Mouse (Mus musculus) kidney, embryonic 14.5 days (tissue): Measurements from ENCODE around the gene Mroh3. TPM values are rescaled to one million over a fixed set of nuclear protein-coding genes. Genes with fewer than 3 reads are reported as not detected.

ENCODE experiments used
- ATAC-seq: fragments of 200-750 bp; cut with Nextera tagmentation; 2 replicates; pipeline ENCODE4 v1.8.0; 2017; ENCODE audit warnings: moderate number of reproducible peaks, mild to moderate bottlenecking, moderate TSS enrichment, moderate library complexity; ENCODE audit not compliant: low FRiP score, low TSS enrichment
- H3K27ac ChIP-seq: fragments of 300-500 bp; sonication (generic); 2 replicates; pipeline ENCODE4 v1.5.1; 2014; ENCODE audit warnings: low read depth, mild to moderate bottlenecking, low read length, moderate library complexity, mixed read lengths
- H3K27me3 ChIP-seq: fragments of 300-500 bp; sonication (generic); 2 replicates; pipeline ENCODE4 v1.6.1; 2014; ENCODE audit warnings: mild to moderate bottlenecking, low read length; ENCODE audit not compliant: control insufficient read depth, insufficient read depth
- H3K36me3 ChIP-seq: fragments of 300-500 bp; sonication (generic); 2 replicates; pipeline ENCODE4 v1.6.1; 2014; ENCODE audit warnings: low read length, mixed read lengths; ENCODE audit not compliant: control insufficient read depth, insufficient read depth
- H3K4me1 ChIP-seq: fragments of 300-500 bp; sonication (generic); 2 replicates; pipeline ENCODE4 v1.6.1; 2014; ENCODE audit warnings: low read length, mixed read lengths; ENCODE audit not compliant: control insufficient read depth, insufficient read depth
- H3K4me2 ChIP-seq: fragments of 300-500 bp; sonication (generic); replicated peaks from 2 replicates; pipeline ENCODE4 v1.6.1; 2014; ENCODE audit warnings: low read depth, mild to moderate bottlenecking, low read length
- H3K4me3 ChIP-seq: fragments of 300-500 bp; sonication (generic); 2 replicates; pipeline ENCODE4 v1.5.1; 2014; ENCODE audit warnings: mild to moderate bottlenecking, low read length
- H3K9ac ChIP-seq: fragments of 300-500 bp; sonication (generic); 2 replicates; pipeline ENCODE4 v1.6.1; 2014; ENCODE audit warnings: low read depth, mild to moderate bottlenecking, low read length, moderate library complexity
- H3K9me3 ChIP-seq: fragments of 300-500 bp; sonication (generic); 2 replicates; pipeline ENCODE4 v1.6.1; 2016; ENCODE audit warnings: low read length; ENCODE audit not compliant: control insufficient read depth
- WGBS: fragments of 180-500 bp; shearing (Covaris S2); extraction: QIAGEN DNeasy Blood & Tissue Kit; methylation state at CpG from one replicate; pipeline ENCODE4 v1.1.7; 2014; 5-methylcytosine and 5-hydroxymethylcytosine counted together
- polyA plus RNA-seq: library from polyadenylated mRNA; unstranded; fragments of >200 nt; fragmentation: Nextera tagmentation; extraction: Ambion mirVana; gene quantifications from 2 replicates; pipeline ENCODE4 v1.2.1, GENCODE M21; 2014

The Mroh3 gene
- polyA plus RNA-seq, result 0.21 and 0.43 TPM in 2 replicates

DNA sequence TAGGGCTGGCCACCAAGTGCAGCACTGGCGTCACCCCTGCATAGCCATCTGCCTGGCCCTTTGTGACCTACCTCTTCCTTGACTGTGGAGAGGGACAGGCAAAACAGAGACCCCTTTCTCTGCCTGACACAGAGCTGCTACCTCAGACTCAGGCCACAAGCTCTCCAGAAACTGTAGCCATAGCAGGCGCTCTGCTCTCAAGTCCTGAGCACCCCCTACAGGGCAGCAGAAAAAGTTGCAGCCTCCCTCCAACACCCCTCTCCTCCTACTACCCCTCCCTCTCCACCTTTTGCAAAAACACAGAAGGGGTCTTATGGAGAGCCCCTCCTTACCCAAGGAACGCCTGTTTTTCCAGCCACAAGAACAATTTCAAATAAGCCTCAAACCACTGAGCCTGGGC lies at the start of gene Mroh3:
Mroh3 (minus strand) TSS at position 26 of the 400 bp plus-strand sequence.
- ATAC-seq, result peak; percentile 43; the same call in 1 of the 2 replicates
- Histone ChIP-seq H3K4me3 (no peak within 1 kb of the TSS), H3K27me3 (no peaks in the 10 kb centered on the region), H3K9ac (no peak within 1 kb of the TSS), H3K27ac (no peak within 1 kb of the TSS), H3K36me3 (peaks cover 30% of the 10 kb centered on the region), H3K4me1 (no peaks in the 10 kb centered on the region), H3K4me2 (no peak within 1 kb of the TSS), H3K9me3 (no peaks in the 10 kb centered on the region)
- 52% methylated on average over 3 of the region's 3 CpGs for WGBS

DNA sequence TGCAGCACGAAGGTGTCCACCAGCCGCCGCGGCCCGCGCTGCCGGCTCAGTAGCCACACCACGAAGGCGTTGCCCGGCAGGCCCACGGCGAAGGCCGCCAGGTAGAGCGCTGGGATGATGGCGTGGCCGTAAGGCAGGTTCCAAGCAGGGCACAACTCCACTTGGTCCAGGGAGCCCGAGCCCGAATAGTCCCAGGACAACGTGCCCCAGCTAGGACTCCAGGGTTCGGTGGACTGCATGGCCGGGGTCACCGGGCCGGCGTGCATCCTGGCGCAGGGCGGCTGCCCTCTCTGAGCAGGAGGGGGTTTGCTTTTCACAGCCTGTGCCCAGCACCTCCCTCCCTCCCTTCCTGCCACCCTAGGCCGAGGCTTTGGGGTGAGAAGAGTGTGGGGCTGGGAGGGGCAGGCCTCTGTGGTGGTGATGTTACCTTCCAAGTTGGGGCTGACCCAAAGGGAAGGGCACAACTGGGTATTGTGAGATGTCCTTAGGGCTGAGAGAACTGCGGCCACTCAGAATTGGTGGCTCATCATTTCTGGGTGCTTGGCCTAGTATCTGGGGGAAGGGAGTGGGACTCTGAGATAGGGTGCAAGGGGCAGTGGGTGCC lies 48.1 kb upstream of the Mroh3 start, which contains the start of gene Gpr25:
Gpr25 (minus strand) TSS at position 239 of the 604 bp plus-strand sequence.
- Histone ChIP-seq H3K4me1 (peaks cover 13% of the 10 kb centered on the region), H3K36me3 (no peaks in the 10 kb centered on the region), H3K9me3 (no peaks in the 10 kb centered on the region), H3K27me3 (peaks cover 58% of the 10 kb centered on the region), H3K4me2 (peak within 1 kb of the TSS; percentile 99), H3K9ac (peak within 1 kb of the TSS; percentile 48; the same call in 1 of the 2 replicates), H3K4me3 (peak within 1 kb of the TSS; percentile 54), H3K27ac (no peak within 1 kb of the TSS)
- ATAC-seq, result peak; percentile 51
- WGBS, result 5% methylated on average over 27 of the region's 28 CpGs

- ATAC-seq, result peak; percentile 79
- peak overlapping the region; percentile 48; the same call in 1 of the 2 replicates for H3K9ac ChIP-seq
- under 1% methylated on average over 73 of the region's 95 CpGs for WGBS
These were observed 47.4 kb upstream of the Mroh3 start for GRCm38 (mm10) chr1:136259893-136260634.

DNA sequence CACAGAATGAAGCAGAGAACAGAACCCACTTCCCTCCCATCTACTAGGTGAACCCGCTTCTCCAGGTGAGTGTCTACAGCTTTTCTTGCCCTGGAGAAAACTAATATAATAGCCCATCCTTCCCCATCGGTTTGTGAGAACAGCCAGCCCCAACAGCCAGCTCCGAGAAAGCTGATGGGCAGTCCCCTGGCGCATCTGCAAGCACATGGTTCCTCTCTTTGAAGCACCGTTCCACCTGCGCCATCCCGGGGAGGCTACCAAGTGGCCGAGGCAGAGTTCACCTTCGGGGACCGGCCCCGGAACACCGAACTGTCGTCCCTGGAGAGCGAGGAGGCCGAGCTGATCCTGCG lies 46.9 kb upstream of the Mroh3 start:
- ATAC-seq, result no peak
- no peaks in the 10 kb centered on the region for H3K36me3 ChIP-seq
- H3K4me3 ChIP-seq, result peak overlapping the region; percentile 54
- peak overlapping the region; percentile 99 for H3K4me2 ChIP-seq
- peaks cover 13% of the 10 kb centered on the region for H3K4me1 ChIP-seq
- H3K27ac ChIP-seq, result no peak overlapping the region
- WGBS, result 2% methylated on average over 16 of the region's 16 CpGs
- no peaks in the 10 kb centered on the region for H3K9me3 ChIP-seq
- peaks cover 58% of the 10 kb centered on the region for H3K27me3 ChIP-seq
- H3K9ac ChIP-seq, result peak overlapping the region; percentile 48; the same call in 1 of the 2 replicates

More at GRCm38 (mm10) chr1:136259893-136260634, 47.4 kb upstream of the Mroh3 start:
- Histone ChIP-seq H3K27ac (no peak overlapping the region), H3K27me3 (peaks cover 58% of the 10 kb centered on the region), H3K4me3 (peak overlapping the region; percentile 54), H3K9me3 (no peaks in the 10 kb centered on the region), H3K4me1 (peaks cover 13% of the 10 kb centered on the region), H3K36me3 (no peaks in the 10 kb centered on the region), H3K4me2 (peak overlapping the region; percentile 99)

GRCm38 (mm10) chr1:136258495-136258894 lies 45.9 kb upstream of the Mroh3 start:
- peaks cover 13% of the 10 kb centered on the region for H3K4me1 ChIP-seq
- H3K9me3 ChIP-seq, result no peaks in the 10 kb centered on the region
- WGBS, result 73% methylated on average over 9 of the region's 9 CpGs
- no peak overlapping the region for H3K4me3 ChIP-seq
- H3K9ac ChIP-seq, result no peak overlapping the region
- H3K36me3 ChIP-seq, result no peaks in the 10 kb centered on the region
- no peak overlapping the region for H3K27ac ChIP-seq
- peaks cover 58% of the 10 kb centered on the region for H3K27me3 ChIP-seq
- no peak for ATAC-seq
- no peak overlapping the region for H3K4me2 ChIP-seq

DNA sequence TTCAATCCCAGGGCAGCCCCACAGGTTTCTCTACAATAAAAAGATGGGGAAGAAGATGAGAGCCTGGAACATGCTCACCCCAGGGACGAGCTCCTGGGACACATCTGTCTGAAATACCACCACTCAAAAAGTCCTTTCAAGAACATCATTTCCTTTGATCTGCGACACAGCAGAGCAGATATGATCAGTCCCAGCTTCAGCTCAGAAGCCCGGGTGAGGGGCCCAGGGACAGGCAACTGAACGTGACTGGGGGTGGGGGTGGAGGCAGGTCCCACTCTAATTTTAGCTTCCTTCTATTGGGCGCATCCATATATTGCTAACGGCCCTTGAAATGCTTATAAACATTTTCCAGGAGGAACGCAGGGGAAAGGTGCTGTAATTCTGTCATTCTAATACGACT lies 43.0 kb upstream of the Mroh3 start:
- 30% methylated on average over 8 of the region's 8 CpGs for WGBS
- Histone ChIP-seq H3K9ac (no peak overlapping the region), H3K27ac (no peak overlapping the region), H3K27me3 (peaks cover 42% of the 10 kb centered on the region), H3K4me1 (peaks cover 11% of the 10 kb centered on the region), H3K4me3 (no peak overlapping the region), H3K9me3 (no peaks in the 10 kb centered on the region), H3K4me2 (no peak overlapping the region), H3K36me3 (no peaks in the 10 kb centered on the region)
- no peak for ATAC-seq

- 33% methylated on average over 6 of the region's 6 CpGs for WGBS
These were observed 42.5 kb upstream of the Mroh3 start for GRCm38 (mm10) chr1:136255174-136255573.

DNA sequence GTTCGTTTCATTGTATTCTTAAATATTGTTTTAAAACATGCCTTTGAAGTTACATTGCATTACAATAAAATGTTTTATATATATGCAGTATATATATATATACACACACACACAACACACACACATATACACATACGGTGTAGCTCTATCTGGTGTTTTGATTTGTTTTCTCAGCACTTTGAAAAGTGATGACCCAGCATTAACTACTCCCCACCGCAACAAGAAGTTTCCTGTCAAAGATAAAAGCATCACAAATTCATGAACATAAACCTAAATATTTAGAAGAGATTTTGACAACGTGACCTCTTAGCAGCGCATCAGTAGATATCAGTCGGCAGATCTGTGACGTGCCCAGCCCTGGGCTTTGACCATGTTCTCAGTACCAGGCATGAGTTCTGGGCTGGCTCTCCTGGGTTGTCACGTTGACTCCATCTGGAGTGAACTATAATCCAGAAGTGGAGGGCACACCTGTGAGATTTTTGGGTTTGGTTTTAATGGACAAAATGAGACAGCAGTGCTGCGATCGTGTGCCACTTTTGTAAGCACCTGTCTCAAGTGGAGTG lies 42.0 kb upstream of the Mroh3 start:
- Histone ChIP-seq H3K9me3 (no peaks in the 10 kb centered on the region), H3K4me1 (peaks cover 2% of the 10 kb centered on the region), H3K27me3 (peaks cover 31% of the 10 kb centered on the region), H3K36me3 (no peaks in the 10 kb centered on the region), H3K4me2 (no peak overlapping the region), H3K27ac (no peak overlapping the region), H3K9ac (no peak overlapping the region), H3K4me3 (no peak overlapping the region)
- WGBS, result 81% methylated on average over 10 of the region's 10 CpGs
- ATAC-seq, result no peak

More at GRCm38 (mm10) chr1:136255174-136255573, 42.5 kb upstream of the Mroh3 start:
- H3K4me1 ChIP-seq, result peaks cover 7% of the 10 kb centered on the region
- H3K36me3 ChIP-seq, result no peaks in the 10 kb centered on the region
- no peak overlapping the region for H3K27ac ChIP-seq
- no peak overlapping the region for H3K4me2 ChIP-seq
- H3K4me3 ChIP-seq, result no peak overlapping the region
- no peak for ATAC-seq
- peaks cover 37% of the 10 kb centered on the region for H3K27me3 ChIP-seq
- H3K9ac ChIP-seq, result no peak overlapping the region
- H3K9me3 ChIP-seq, result no peaks in the 10 kb centered on the region

DNA sequence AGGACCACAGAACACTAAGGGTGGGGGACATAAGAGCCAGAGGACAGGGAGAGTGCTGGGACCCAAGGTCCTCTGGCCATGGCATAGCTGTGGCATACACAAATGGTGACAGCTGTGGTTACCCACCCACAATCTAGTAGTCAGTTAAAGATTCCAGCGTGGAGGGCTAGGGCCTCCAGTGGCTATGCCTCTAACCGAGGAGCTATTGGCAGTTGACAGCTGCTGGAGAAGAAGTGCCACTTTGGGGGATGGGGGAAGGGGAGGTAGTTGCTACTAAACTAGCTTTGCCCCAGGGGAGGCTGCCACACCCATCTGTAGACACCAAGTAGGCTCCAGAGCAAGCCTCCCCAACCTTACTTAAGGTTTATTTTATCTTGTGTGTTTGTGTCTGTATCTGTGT lies 40.8 kb upstream of the Mroh3 start:
- peaks cover 20% of the 10 kb centered on the region for H3K27me3 ChIP-seq
- H3K4me1 ChIP-seq, result no peaks in the 10 kb centered on the region
- no peaks in the 10 kb centered on the region for H3K9me3 ChIP-seq
- H3K9ac ChIP-seq, result no peak overlapping the region
- no peak for ATAC-seq
- H3K4me3 ChIP-seq, result no peak overlapping the region
- no peak overlapping the region for H3K27ac ChIP-seq
- H3K4me2 ChIP-seq, result no peak overlapping the region
- WGBS, result 17% methylated on average over 2 of the region's 2 CpGs
- H3K36me3 ChIP-seq, result no peaks in the 10 kb centered on the region
